Mouse (Mus musculus) heart, embryonic 12.5 days (tissue): ENCODE results near the gene Smarce1. TPM values are rescaled to one million over a fixed set of nuclear protein-coding genes. Genes with fewer than 3 reads are reported as not detected.

Source experiments
- ATAC-seq: fragments of 200-750 bp; cut with Nextera tagmentation; 2 replicates; pipeline ENCODE4 v1.8.0; 2017; ENCODE audit warnings: moderate TSS enrichment, moderate library complexity; ENCODE audit not compliant: insufficient number of reproducible peaks, low FRiP score
- H3K27ac ChIP-seq: fragments of 300-500 bp; sonication (generic); 2 replicates; pipeline ENCODE4 v1.5.1; 2016; ENCODE audit warnings: mild to moderate bottlenecking, moderate library complexity; ENCODE audit not compliant: poor library complexity, severe bottlenecking
- H3K27me3 ChIP-seq: fragments of 300-500 bp; sonication (generic); replicated peaks from 2 replicates; pipeline ENCODE4 v1.6.1; 2016; ENCODE audit warnings: mild to moderate bottlenecking, moderate library complexity
- H3K36me3 ChIP-seq: fragments of 300-500 bp; sonication (generic); 2 replicates; pipeline ENCODE4 v1.6.1; 2016; ENCODE audit warnings: mild to moderate bottlenecking, moderate library complexity
- H3K4me1 ChIP-seq: fragments of 300-500 bp; sonication (generic); replicated peaks from 2 replicates; pipeline ENCODE4 v1.6.1; 2016; ENCODE audit warnings: mild to moderate bottlenecking
- H3K4me2 ChIP-seq: fragments of 300-500 bp; sonication (generic); 2 replicates; pipeline ENCODE4 v1.6.1; 2016; ENCODE audit warnings: mild to moderate bottlenecking, moderate library complexity
- H3K4me3 ChIP-seq: fragments of 300-500 bp; sonication (generic); 2 replicates; pipeline ENCODE4 v1.5.1; 2016; ENCODE audit warnings: mild to moderate bottlenecking
- H3K9ac ChIP-seq: fragments of 300-500 bp; sonication (generic); 2 replicates; pipeline ENCODE4 v1.6.1; 2016; ENCODE audit warnings: mild to moderate bottlenecking, moderate library complexity
- H3K9me3 ChIP-seq: fragments of 300-500 bp; sonication (generic); replicated peaks from 2 replicates; pipeline ENCODE4 v1.6.1; 2016; ENCODE audit warnings: mild to moderate bottlenecking, moderate library complexity
- WGBS: fragments of 180-500 bp; shearing (Covaris S2); methylation state at CpG from one replicate; pipeline ENCODE4 v1.1.7; 2016; 5-methylcytosine and 5-hydroxymethylcytosine counted together
- polyA plus RNA-seq: library from polyadenylated mRNA; unstranded; fragments of >200 nt; fragmentation: Nextera tagmentation; extraction: Ambion mirVana; gene quantifications from 2 replicates; pipeline ENCODE4 v1.2.1, GENCODE M21; 2016

The Smarce1 gene
- polyA plus RNA-seq, 1 experiment from 2014 or later: 181 TPM

- Histone ChIP-seq H3K27me3 (no peaks in the 10 kb centered on the region), H3K4me1 (no peaks in the 10 kb centered on the region), H3K9ac (no peak overlapping the region), H3K36me3 (no peaks in the 10 kb centered on the region), H3K27ac (no peak overlapping the region), H3K4me3 (no peak overlapping the region), H3K4me2 (no peak overlapping the region), H3K9me3 (peaks cover 3% of the 10 kb centered on the region; the same call in 1 of the 2 replicates)
- 82% methylated on average over 2 of the region's 2 CpGs for WGBS
- no peak for ATAC-seq
Observed at GRCm38 (mm10) chr11:99169438-99169837, 61.4 kb downstream of the Smarce1 start.

- H3K4me3 ChIP-seq: no peak overlapping the region
- 68% methylated on average over 12 of the region's 12 CpGs for WGBS
- no peaks in the 10 kb centered on the region for H3K4me1 ChIP-seq
- no peak overlapping the region for H3K9ac ChIP-seq
- no peaks in the 10 kb centered on the region for H3K9me3 ChIP-seq
- H3K4me2 ChIP-seq: no peak overlapping the region
- H3K27me3 ChIP-seq: no peaks in the 10 kb centered on the region
- no peaks in the 10 kb centered on the region for H3K36me3 ChIP-seq
- H3K27ac ChIP-seq: no peak overlapping the region
- no peak for ATAC-seq
Observed at GRCm38 (mm10) chr11:99168030-99168474, 62.8 kb downstream of the Smarce1 start.

- no peaks in the 10 kb centered on the region for H3K36me3 ChIP-seq
- ATAC-seq: no peak
- no peaks in the 10 kb centered on the region for H3K27me3 ChIP-seq
- H3K9me3 ChIP-seq: no peaks in the 10 kb centered on the region
- no peak overlapping the region for H3K9ac ChIP-seq
- no peaks in the 10 kb centered on the region for H3K4me1 ChIP-seq
- H3K4me3 ChIP-seq: no peak overlapping the region
- no peak overlapping the region for H3K27ac ChIP-seq
- 87% methylated on average over 7 of the region's 7 CpGs for WGBS
- H3K4me2 ChIP-seq: no peak overlapping the region
Observed at GRCm38 (mm10) chr11:99167576-99167975, 63.2 kb downstream of the Smarce1 start.

DNA sequence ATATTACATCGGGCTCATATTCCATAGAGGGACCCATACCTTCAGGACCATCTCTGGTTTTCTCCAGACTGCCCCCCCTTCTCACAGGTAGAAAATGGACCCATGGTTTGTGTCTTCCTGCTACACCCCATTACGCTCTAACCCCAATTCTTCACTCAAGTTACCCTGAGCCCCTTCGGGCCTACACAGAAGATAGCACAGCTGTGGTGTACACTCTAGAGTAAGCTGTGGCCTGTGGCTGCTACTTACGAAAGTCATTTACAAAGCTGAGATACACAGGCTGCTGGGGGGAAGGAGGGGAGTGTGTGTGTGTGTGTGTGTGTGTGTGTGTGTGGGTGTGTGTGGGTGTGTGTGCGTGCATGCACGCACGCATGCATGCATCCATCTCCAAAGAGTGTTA, 64.6 kb downstream of the Smarce1 start:
- H3K36me3 ChIP-seq: no peaks in the 10 kb centered on the region
- no peaks in the 10 kb centered on the region for H3K27me3 ChIP-seq
- H3K27ac ChIP-seq: no peak overlapping the region
- H3K9ac ChIP-seq: no peak overlapping the region
- H3K9me3 ChIP-seq: no peaks in the 10 kb centered on the region
- ATAC-seq: no peak
- H3K4me1 ChIP-seq: no peaks in the 10 kb centered on the region
- WGBS: 92% methylated on average over 7 of the region's 7 CpGs
- no peak overlapping the region for H3K4me2 ChIP-seq
- no peak overlapping the region for H3K4me3 ChIP-seq

DNA sequence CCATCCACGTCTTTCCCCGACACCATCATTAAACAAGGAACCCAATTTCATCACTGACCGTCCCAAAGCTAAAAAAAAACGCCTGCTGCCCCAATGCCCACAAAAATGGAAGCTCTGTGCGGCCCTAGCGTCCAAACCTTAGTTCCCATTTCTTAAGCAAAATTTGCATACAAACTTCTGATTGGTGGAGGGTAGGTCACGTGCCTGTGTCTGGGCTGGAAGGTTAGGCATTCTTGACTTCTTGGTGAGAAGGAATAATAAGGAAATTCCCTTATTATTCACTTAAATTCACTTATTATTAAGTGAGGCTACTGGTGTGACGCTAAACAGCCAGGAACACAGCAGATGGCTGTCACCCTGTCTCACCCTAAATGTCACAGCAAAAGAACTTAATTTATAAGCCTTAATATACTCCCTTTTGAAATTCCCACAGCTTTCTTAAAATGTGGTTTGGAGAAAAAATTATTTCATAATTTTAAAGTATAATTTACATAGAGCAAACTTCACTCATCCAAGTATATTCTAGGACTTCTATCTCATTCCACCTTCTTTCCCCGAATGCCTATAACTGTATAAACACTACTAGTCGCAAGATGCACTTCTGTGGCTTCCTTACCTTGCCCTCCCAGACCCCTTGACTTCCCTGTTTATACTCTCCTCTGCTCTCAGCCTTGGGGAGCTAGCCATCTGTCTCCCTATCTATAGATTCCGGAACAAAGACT, 65.6 kb downstream of the Smarce1 start:
- Histone ChIP-seq H3K4me1 (no peaks in the 10 kb centered on the region), H3K36me3 (no peaks in the 10 kb centered on the region), H3K27ac (no peak overlapping the region), H3K9me3 (no peaks in the 10 kb centered on the region), H3K27me3 (no peaks in the 10 kb centered on the region), H3K4me2 (no peak overlapping the region), H3K9ac (no peak overlapping the region), H3K4me3 (no peak overlapping the region)
- ATAC-seq: no peak
- 64% methylated on average over 11 of the region's 11 CpGs for WGBS

- no peaks in the 10 kb centered on the region for H3K36me3 ChIP-seq
- no peak for ATAC-seq
- 65% methylated on average over 10 of the region's 10 CpGs for WGBS
- no peak overlapping the region for H3K4me3 ChIP-seq
- H3K9me3 ChIP-seq: 0 out of 2 replicates have a peak, but pooled peaks cover 3% of the 10 kb centered on the region
- H3K4me2 ChIP-seq: no peak overlapping the region
- no peaks in the 10 kb centered on the region for H3K27me3 ChIP-seq
- no peak overlapping the region for H3K27ac ChIP-seq
- H3K4me1 ChIP-seq: no peaks in the 10 kb centered on the region
- H3K9ac ChIP-seq: no peak overlapping the region
Observed at GRCm38 (mm10) chr11:99162972-99163686, 67.7 kb downstream of the Smarce1 start.

GRCm38 (mm10) chr11:99161648-99162047, 69.2 kb downstream of the Smarce1 start:
- Histone ChIP-seq H3K36me3 (no peaks in the 10 kb centered on the region), H3K27ac (no peak overlapping the region), H3K4me2 (no peak overlapping the region), H3K4me3 (no peak overlapping the region), H3K27me3 (no peaks in the 10 kb centered on the region), H3K9ac (no peak overlapping the region), H3K9me3 (0 out of 2 replicates have a peak, but pooled peaks cover 3% of the 10 kb centered on the region), H3K4me1 (no peaks in the 10 kb centered on the region)
- no peak for ATAC-seq
- 34% methylated on average over 5 of the region's 5 CpGs for WGBS

DNA sequence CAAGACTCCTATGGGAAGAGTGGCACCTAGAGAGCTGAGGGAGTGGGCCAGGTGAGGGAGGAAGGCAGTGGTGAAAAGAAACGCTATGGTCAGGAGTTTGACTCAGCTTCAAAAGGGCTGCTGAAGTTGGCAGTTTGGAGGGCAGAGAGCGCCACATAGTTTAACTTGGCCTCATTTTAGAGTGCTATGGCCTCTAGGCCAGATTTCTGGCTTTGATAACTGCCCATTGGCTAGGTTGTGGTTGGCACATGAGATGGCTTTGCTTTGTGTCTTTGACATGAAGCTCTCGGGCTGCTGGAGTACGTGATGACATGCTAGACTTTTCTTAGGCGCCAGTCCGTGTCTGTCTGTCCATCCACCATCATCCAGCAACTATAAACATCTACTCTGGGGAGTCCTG, 70.6 kb downstream of the Smarce1 start:
- WGBS: 88% methylated on average over 6 of the region's 6 CpGs
- no peaks in the 10 kb centered on the region for H3K36me3 ChIP-seq
- H3K4me1 ChIP-seq: no peaks in the 10 kb centered on the region
- 0 out of 2 replicates have a peak, but pooled peaks cover 3% of the 10 kb centered on the region for H3K9me3 ChIP-seq
- no peaks in the 10 kb centered on the region for H3K27me3 ChIP-seq
- H3K9ac ChIP-seq: no peak overlapping the region
- no peak overlapping the region for H3K4me2 ChIP-seq
- H3K27ac ChIP-seq: no peak overlapping the region
- no peak for ATAC-seq
- no peak overlapping the region for H3K4me3 ChIP-seq

Other genes starting within 250 kb of the Smarce1 start
- 3.5 and 3.9 TPM in 2 replicates for gene Gjd3, start 248.0 kb downstream of the Smarce1 start, polyA plus RNA-seq
- gene Top2a, start 206.8 kb downstream of the Smarce1 start, polyA plus RNA-seq: 196 and 201 TPM in 2 replicates
- gene Igfbp4, start 189.8 kb downstream of the Smarce1 start, polyA plus RNA-seq: 371 and 382 TPM in 2 replicates
- gene Tns4, start 141.7 kb downstream of the Smarce1 start, polyA plus RNA-seq: 0.05 and 0.11 TPM in 2 replicates
- gene Ccr7, start 75.9 kb downstream of the Smarce1 start, polyA plus RNA-seq: 0.08 TPM in 1 of 2 replicates, not detected in the other
- gene Krt222, start 13.1 kb upstream of the Smarce1 start, polyA plus RNA-seq: 1.6 TPM in 2 replicates
- gene Krt24, start 54.2 kb upstream of the Smarce1 start, polyA plus RNA-seq: not detected in 2 replicates
- not detected in 2 replicates for gene Krt25, start 91.9 kb upstream of the Smarce1 start, polyA plus RNA-seq
- not detected in 2 replicates for gene Krt26, start 106.9 kb upstream of the Smarce1 start, polyA plus RNA-seq
- 0.12 TPM in 1 of 2 replicates, not detected in the other for gene Krt27, start 120.1 kb upstream of the Smarce1 start, polyA plus RNA-seq
- gene Krt28, start 143.9 kb upstream of the Smarce1 start, polyA plus RNA-seq: 0.12 and 0.20 TPM in 2 replicates
- 16.6 and 18.8 TPM in 2 replicates for gene Krt10, start 158.3 kb upstream of the Smarce1 start, polyA plus RNA-seq
- not detected in 2 replicates for gene Krt12, start 191.2 kb upstream of the Smarce1 start, polyA plus RNA-seq
- 3.6 and 4.1 TPM in 2 replicates for gene Krt20, start 207.1 kb upstream of the Smarce1 start, polyA plus RNA-seq